Mouse (Mus musculus): ENCODE measurements around the gene Iqgap1. TPM values are rescaled to one million over a fixed set of nuclear protein-coding genes. Genes with fewer than 3 reads are reported as not detected.
"Not testable (repeated sequence)": the region's sequence is repeated elsewhere in the genome, so short reads cannot be mapped to it uniquely, and the experiment has no call there.

The Iqgap1 gene
- total RNA-seq, 2 experiments from 2014 or later, result 14.8 to 16.0 TPM

DNA sequence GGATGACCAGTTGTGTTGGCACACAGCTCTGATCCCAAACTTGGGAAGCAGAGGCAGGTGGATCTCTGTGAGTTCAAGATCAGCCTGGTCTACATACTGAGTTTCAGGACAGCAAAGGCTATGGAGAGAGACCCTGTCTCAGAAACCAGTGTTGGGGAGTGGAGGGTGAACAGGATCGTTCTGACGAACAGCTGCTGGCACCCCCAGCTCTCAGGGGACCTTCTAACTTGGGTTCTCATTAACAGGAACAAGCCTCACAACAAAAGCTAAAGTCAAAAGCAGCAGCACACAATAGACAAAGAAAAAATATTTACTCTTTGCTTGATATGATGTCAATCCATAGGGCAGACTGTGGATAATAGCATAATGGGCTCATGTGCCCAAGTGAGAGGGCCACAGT is 55.3 kb downstream of the Iqgap1 start:
- Histone ChIP-seq H3K4me3 (no peak overlapping the region), H3K27ac (no peak overlapping the region)
- intact Hi-C loops (cut with DNase I), result no loop called here
- DNase-seq, result no peak
- TF ChIP-seq CTCF (IDR thresholded peaks at IDR 0.05), result no peak

DNA sequence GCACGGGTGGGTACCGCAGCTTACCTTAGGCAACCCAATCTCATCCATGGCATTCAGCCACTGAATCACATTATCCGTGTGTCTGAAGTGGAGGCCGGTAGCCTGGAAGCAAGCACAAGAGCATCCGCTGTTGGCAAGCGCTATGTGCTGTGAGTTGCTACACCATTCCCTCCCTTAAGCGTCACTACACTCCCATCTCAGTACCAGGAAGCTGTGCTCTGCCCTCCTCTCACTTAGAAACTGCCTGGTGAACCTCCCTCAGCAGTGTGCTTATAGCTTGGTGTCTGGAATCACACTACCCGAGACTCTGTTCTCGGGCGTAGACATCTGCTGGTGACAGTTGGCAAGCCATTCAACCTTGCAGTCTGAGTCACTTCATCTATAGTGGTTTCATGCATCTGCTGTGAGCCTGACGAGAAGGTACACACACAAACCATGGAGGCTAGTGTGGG is 58.9 kb downstream of the Iqgap1 start:
- no peak overlapping the region for H3K4me3 ChIP-seq
- intact Hi-C loops (cut with DNase I), result no loop called here
- no peak for DNase-seq
- TF ChIP-seq CTCF (IDR thresholded peaks at IDR 0.05), result no peak
- H3K27ac ChIP-seq, result no peak overlapping the region

DNA sequence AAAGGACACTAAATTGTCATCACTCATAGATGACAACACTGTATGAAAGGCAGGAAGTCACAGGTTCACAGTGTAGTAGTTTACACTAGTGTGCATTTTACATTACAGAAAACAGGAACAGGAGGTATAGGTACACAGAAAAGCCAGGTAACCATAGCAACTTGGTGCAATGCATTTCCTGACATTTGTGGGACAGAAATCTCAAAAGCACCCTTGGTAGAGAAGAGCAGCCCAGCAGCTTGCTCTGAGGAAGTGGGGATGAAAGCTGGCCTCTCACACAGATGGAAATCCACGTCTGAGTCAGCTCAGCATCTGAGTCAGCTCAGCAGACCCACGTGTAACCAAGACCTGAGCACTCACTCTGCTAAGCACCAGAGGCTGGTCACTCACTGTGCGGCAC is 59.7 kb downstream of the Iqgap1 start:
- no peak for TF ChIP-seq CTCF (IDR thresholded peaks at IDR 0.05)
- no peak overlapping the region for H3K4me3 ChIP-seq
- no peak for DNase-seq
- intact Hi-C loops (cut with DNase I), result no loop called here
- no peak overlapping the region; the same call in 1 of the 2 replicates for H3K27ac ChIP-seq

DNA sequence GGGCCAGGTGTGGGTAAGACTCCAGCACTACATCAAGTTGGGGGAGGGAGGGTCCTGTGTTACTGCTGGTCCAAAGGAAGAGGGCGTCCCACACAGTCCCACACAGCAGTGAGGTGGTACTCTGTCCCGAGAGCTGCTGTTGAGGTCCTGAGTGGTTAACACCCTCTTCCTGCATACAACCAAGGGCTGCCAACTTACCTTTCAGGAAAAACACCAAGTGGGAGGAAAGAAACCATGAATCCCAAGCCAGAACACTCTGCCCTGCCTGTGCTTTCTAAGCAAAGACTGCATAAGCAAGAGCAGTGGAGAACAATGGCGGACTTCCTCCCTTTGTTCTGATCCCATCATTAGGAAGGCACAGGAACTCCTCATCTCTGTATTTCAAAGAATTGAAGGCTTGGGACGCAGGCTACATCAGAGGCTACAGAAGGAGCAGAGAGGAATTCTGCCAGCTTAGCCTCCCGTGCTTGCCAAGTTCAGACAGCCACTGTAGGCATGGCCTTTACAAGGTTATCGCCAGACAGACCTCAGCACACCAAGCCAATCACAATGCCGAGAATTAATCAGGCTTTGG is 61.8 kb downstream of the Iqgap1 start:
- Histone ChIP-seq H3K27ac (peak overlapping the region; percentile 53; the same call in 1 of the 2 replicates), H3K4me3 (no peak overlapping the region)
- no peak for DNase-seq
- TF ChIP-seq CTCF (IDR thresholded peaks at IDR 0.05), result no peak
- intact Hi-C loops (cut with DNase I), result no loop called here

DNA sequence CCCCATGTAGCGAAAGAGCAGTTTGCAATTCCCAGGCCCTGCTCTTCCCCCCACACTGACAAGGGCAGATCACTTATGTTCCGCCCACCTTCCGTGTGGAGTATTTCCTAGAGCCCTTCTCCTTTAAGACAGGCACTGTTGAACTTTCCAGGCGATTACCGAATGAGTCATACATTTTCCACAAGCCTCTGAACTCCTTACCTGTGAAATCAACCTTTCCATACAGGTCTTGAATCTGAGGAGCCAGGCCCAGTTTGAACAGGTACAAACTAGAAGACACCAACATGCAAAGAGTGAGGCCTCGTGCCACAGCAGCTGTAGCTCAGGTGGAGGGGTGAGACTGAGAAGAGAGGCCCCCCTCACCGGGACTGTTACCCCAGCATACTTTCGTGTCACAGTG is 63.5 kb downstream of the Iqgap1 start:
- TF ChIP-seq CTCF (IDR thresholded peaks at IDR 0.05), result no peak
- intact Hi-C loops (cut with DNase I), result no loop called here
- no peak for DNase-seq
- no peak overlapping the region for H3K27ac ChIP-seq
- H3K4me3 ChIP-seq, result no peak overlapping the region

DNA sequence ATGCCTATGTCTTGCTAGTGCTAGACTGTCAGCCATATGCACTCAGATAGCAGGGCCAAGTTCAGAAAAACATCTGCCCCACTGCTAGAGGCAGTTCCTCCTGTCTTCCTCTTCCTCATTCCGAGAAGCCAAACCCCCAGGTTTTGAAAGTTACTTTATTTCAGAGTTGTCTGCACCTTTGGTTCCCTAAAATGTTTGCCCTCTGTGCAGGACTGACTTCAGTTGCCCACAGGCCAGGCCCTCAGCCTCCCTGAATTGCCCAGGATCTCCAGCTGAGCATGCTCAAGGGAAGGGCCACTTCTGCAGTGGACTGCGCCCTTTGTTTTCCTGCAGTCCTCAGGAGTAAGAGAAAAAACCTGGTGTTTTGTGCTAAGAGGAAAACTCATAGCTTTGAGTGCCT is 71.7 kb downstream of the Iqgap1 start:
- Histone ChIP-seq H3K27ac (peak overlapping the region; percentile 84), H3K4me3 (no peak overlapping the region)
- no peak for DNase-seq
- intact Hi-C loops (cut with DNase I), result no loop called here
- TF ChIP-seq CTCF (IDR thresholded peaks at IDR 0.05), result no peak

DNA sequence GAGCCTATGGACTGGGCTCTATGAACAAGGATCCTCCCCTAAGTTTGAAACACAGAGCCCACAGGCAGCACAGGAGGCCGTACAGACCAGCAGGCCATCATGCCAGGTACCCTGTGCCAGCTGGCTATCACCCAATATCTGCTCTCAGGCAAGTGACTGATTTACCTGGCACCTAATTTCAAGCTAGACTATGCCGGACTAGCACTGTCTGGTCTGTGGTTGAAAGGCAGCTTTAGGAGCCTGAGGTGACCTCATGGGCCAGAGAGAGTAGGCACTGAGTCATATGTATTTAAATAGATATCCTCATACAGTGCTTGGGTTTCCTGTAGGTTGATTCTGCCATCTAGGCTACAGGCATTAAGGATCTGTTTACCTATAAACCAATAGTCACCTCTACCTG is 72.2 kb downstream of the Iqgap1 start:
- peak; percentile 74 for DNase-seq
- H3K27ac ChIP-seq, result peak overlapping the region; percentile 84
- intact Hi-C loops (cut with DNase I), result no loop called here
- no peak overlapping the region for H3K4me3 ChIP-seq
- no peak for TF ChIP-seq CTCF (IDR thresholded peaks at IDR 0.05)

DNA sequence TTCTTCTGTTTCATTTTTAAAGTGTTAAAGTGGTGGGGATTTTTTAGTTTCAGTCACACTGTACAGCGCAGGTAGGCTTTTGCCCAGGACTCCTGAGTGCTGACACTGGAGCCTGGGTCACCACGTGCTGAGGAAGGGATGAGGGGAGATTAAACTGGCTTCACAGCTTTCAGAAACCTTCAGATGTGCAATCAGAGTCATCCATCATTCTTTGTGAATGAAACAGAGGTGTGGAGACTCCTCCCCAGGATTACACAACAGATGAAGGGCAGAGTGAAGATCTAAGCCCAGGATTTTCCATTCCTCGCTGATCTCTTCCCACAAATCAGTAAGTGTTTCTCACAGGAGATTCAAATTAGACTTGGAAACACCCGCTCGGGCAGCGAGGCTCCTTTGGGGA is 76.2 kb downstream of the Iqgap1 start:
- intact Hi-C loops (cut with DNase I), result no loop called here
- Histone ChIP-seq H3K27ac (no peak overlapping the region), H3K4me3 (no peak overlapping the region)
- no peak for TF ChIP-seq CTCF (IDR thresholded peaks at IDR 0.05)
- no peak for DNase-seq

DNA sequence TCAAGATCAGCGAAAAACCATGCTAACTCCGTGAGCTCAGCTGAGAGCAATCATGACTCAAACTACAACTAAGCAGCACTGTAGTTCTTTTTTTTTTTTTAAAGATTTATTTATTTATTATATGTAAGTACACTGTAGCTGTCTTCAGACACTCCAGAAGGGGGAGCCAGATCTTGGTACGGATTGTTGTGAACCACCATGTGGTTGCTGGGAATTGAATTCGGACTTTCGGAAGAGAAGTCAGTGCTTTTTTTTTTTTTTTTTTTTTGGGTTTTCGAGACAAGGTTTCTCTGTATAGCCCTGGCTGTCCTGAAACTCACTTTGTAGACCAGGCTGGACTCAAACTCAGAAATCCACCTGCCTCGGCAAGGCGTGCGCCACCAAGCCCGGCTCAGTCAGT is 76.7 kb downstream of the Iqgap1 start:
- intact Hi-C loops (cut with DNase I); DNase-seq; H3K27ac ChIP-seq; H3K4me3 ChIP-seq: not testable (repeated sequence)

DNA sequence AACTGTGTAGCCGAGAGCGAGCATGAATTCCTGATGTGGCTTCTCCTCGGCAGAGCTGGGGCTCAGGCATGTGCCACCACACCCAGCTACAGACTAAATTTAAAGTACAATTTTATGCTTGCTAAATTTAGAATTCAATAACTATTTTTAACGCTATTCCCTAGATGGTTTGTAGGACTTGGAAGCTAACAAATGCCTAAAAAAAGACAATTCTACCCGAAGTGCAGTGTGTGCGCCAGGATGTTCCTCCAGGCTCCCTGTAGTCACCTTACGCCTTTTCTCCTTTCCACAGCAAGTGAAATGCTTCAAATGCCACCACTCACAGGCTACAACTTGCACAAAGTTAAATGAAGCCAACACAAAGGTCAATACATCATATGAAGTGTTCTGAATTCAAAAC is 78.4 kb downstream of the Iqgap1 start:
- Histone ChIP-seq H3K4me3 (no peak overlapping the region), H3K27ac (peak overlapping the region; percentile 44; the same call in 1 of the 2 replicates)
- intact Hi-C loops (cut with DNase I), result no loop called here
- DNase-seq, result no peak
- TF ChIP-seq CTCF (IDR thresholded peaks at IDR 0.05), result no peak

DNA sequence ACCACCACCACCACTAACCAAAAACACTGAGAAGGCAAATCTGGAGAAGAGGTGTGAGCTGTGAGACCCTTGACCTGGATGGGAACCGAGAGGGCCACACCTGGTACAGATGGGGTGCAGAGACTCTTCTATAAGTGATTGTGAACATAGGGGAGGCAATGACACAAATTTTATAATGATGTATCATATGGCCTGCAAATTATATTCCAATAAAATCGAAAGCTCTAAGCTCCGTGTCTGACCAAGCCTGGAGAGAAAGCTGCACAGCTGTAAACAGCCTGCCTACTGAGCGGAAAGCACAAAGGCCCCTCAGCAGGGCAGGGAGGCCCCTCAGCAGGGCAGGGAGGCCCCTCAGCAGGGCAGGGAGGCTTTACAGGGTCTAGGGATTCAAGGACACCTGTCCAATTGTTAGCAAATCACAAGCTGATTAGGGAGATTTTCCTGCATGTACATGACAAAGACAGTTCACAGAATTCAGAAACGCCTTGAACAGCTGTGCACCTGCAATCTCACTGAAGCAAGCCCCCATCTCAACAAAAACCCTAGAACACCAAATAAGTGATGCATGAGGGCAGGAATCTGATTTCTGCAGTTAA is 79.5 kb downstream of the Iqgap1 start:
- DNase-seq, result no peak
- no peak for TF ChIP-seq CTCF (IDR thresholded peaks at IDR 0.05)
- Histone ChIP-seq H3K27ac (no peak overlapping the region), H3K4me3 (no peak overlapping the region)
- intact Hi-C loops (cut with DNase I), result no loop called here

DNA sequence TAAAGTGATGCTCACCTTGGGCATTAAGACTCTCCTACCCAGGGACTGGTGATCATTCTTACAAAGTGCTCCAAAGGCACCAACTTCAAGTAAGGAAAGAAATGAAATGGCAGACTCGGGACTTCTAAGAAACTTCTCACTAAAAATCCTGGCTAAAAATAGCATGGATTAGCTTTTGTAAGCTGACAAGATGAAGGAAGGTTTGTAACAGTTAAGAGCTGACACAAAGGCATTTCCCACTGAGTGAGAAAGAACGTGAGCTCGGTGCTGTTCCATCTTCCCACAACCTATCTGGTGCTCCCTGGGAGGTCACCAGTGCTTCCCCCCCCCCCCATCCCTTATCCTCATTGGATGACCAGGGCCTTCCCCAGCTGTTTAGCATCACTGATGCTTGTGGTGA is 80.0 kb downstream of the Iqgap1 start:
- intact Hi-C loops (cut with DNase I), result no loop called here
- H3K27ac ChIP-seq, result no peak overlapping the region
- no peak for DNase-seq

DNA sequence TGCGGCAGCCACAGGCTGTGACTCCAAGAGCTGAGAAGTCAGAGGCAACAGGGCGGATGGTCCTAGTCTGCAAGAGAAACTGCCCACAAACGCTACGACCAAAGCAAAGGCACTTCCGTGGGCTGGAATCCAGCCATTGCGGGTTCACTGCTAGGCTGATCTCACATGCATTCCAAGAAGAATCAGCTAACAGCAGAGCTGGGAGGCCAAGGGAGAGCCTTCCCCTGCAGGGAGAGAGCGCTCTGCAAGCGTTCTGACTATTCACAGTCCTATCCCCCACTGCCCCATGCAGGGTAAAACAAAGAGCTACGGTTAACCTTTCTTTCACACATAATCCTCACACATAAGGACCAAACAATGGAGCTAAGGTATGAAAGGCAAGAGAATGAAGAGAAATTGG is 80.5 kb downstream of the Iqgap1 start:
- intact Hi-C loops (cut with DNase I), result no loop called here
- no peak for TF ChIP-seq CTCF (IDR thresholded peaks at IDR 0.05)
- H3K27ac ChIP-seq, result 0 out of 2 replicates have a peak overlapping the region, but pooled peaks have one; percentile 28
- H3K4me3 ChIP-seq, result no peak overlapping the region
- no peak for DNase-seq

More for the DNA sequence above, 80.0 kb downstream of the Iqgap1 start:
- TF ChIP-seq CTCF (IDR thresholded peaks at IDR 0.05), result no peak
- no peak overlapping the region for H3K4me3 ChIP-seq

Data from gastrocnemius, adult 2 months (tissue).